Mouse (Mus musculus): ENCODE measurements around the gene Cckbr. TPM values are rescaled to one million over a fixed set of nuclear protein-coding genes. Genes with fewer than 3 reads are reported as not detected.

The Cckbr gene
- not detected for polyA plus RNA-seq (2017; shearing (Covaris generic))

GRCm38 (mm10) chr7:105425424-105426043 lies at the start of gene Cckbr:
Cckbr (plus strand) TSS chr7:105425731.

GRCm38 (mm10) chr7:105399935-105400624 lies 25.5 kb upstream of the Cckbr start, which contains the start of gene Fam160a2:
Fam160a2 (minus strand) TSS chr7:105400054.

GRCm38 (mm10) chr7:105404268-105404667 lies 21.3 kb upstream of the Cckbr start, which contains the start of gene Cnga4:
Cnga4 (plus strand) TSS chr7:105404568.

GRCm38 (mm10) chr7:105481505-105482411 lies 56.2 kb downstream of the Cckbr start, which contains the start of gene Cavin3:
Cavin3 (minus strand) TSS chr7:105482300.

Other genes starting within 250 kb of the Cckbr start
- not detected for gene Olfr685, start 239.7 kb upstream of the Cckbr start, polyA plus RNA-seq (2017; shearing (Covaris generic))
- gene Olfr686, start 218.2 kb upstream of the Cckbr start, polyA plus RNA-seq (2017; shearing (Covaris generic)), result not detected
- gene Olfr688, start 137.6 kb upstream of the Cckbr start, polyA plus RNA-seq (2017; shearing (Covaris generic)), result not detected
- not detected for gene Olfr689, start 114.6 kb upstream of the Cckbr start, polyA plus RNA-seq (2017; shearing (Covaris generic))
- gene Olfr690, start 91.6 kb upstream of the Cckbr start, polyA plus RNA-seq (2017; shearing (Covaris generic)), result not detected
- gene Olfr691, start 83.5 kb upstream of the Cckbr start, polyA plus RNA-seq (2017; shearing (Covaris generic)), result not detected
- gene Olfr692, start 57.5 kb upstream of the Cckbr start, polyA plus RNA-seq (2017; shearing (Covaris generic)), result not detected
- gene Gm5901, start 50.7 kb upstream of the Cckbr start, polyA plus RNA-seq (2017; shearing (Covaris generic)), result not detected
- 32.5 TPM for gene Fam160a2, start 25.7 kb upstream of the Cckbr start, polyA plus RNA-seq (2017; shearing (Covaris generic))
- gene Cnga4, start 21.2 kb upstream of the Cckbr start, polyA plus RNA-seq (2017; shearing (Covaris generic)), result not detected
- not detected for gene Cavin3, start 56.6 kb downstream of the Cckbr start, polyA plus RNA-seq (2017; shearing (Covaris generic))
- 48.2 TPM for gene Smpd1, start 128.6 kb downstream of the Cckbr start, polyA plus RNA-seq (2017; shearing (Covaris generic))
- 7.1 TPM for gene Apbb1, start 155.9 kb downstream of the Cckbr start, polyA plus RNA-seq (2017; shearing (Covaris generic))
- gene Hpx, start 174.4 kb downstream of the Cckbr start, polyA plus RNA-seq (2017; shearing (Covaris generic)), result not detected
- gene Trim3, start 207.8 kb downstream of the Cckbr start, polyA plus RNA-seq (2017; shearing (Covaris generic)), result 2.4 TPM
- 218 TPM for gene Timm10b, start 214.3 kb downstream of the Cckbr start, polyA plus RNA-seq (2017; shearing (Covaris generic))
- 25.1 TPM for gene Arfip2, start 214.7 kb downstream of the Cckbr start, polyA plus RNA-seq (2017; shearing (Covaris generic))
- gene Gm45799, start 214.8 kb downstream of the Cckbr start, polyA plus RNA-seq (2017; shearing (Covaris generic)), result 11.4 TPM
- gene Dnhd1, start 225.1 kb downstream of the Cckbr start, polyA plus RNA-seq (2017; shearing (Covaris generic)), result 2.2 TPM